ENCODE assay signal across 9 mouse cellular contexts in genomic region chr12:71906582-71907267, GRCm38 (mm10).
DNase-seq lines count a peak whose midpoint lies in the region; ATAC-seq and TF ChIP-seq lines count a peak whose summit lies in the region.
"Had no signal": no experiment of that assay in that cellular context is flagged by ENCODE, and none has a peak within 500 bp of the region (broad histone marks: within the 10 kb centered on the region; RNA-seq: fewer than 3 reads in every experiment).

No protein-coding gene starts in this region.

- peak overlapping the region; percentile 52 for H3K27ac ChIP-seq in heart, adult 2 months
- no peak overlapping the region for H3K27ac ChIP-seq in forebrain, embryonic 16.5 days (ENCODE audit: low read length)

- TF ChIP-seq EP300 in heart, adult 2 months (IDR thresholded peaks at IDR 0.05; ENCODE audit: insufficient read depth, low read depth, low read length) = no peak

- no peak overlapping the region for H3K9ac ChIP-seq in heart, adult 2 months (ENCODE audit: low read depth, low read length)
- no peak overlapping the region for H3K9ac ChIP-seq in forebrain, embryonic 16.5 days (replicated peaks; ENCODE audit: low read depth, low read length)

- TF ChIP-seq CTCF in heart, adult 2 months (IDR thresholded peaks at IDR 0.05) = peak; percentile 23

- H3K27me3 ChIP-seq in heart, adult 2 months (ENCODE audit: control insufficient read depth, insufficient read depth, low read length) = no peaks in the 10 kb centered on the region
- H3K27me3 ChIP-seq in forebrain, embryonic 16.5 days (replicated peaks; ENCODE audit: control insufficient read depth, insufficient read depth, low read length) = no peaks in the 10 kb centered on the region

- ATAC-seq in forebrain, embryonic 16.5 days = peak; percentile 77
- no peak for ATAC-seq in megakaryocyte-erythroid progenitor cell, adult 5-6 weeks (replicated peaks; ENCODE audit: low FRiP score, low TSS enrichment, poor library complexity, severe bottlenecking)

- H3K9me3 ChIP-seq in forebrain, embryonic 16.5 days (ENCODE audit: control insufficient read depth, low read length) = 0 out of 2 replicates have a peak, but pooled peaks cover 4% of the 10 kb centered on the region

- H3K36me3 ChIP-seq in heart, adult 2 months (ENCODE audit: control insufficient read depth, insufficient read depth, low read length) = peaks cover 32% of the 10 kb centered on the region
- 0 out of 2 replicates have a peak, but pooled peaks cover 3% of the 10 kb centered on the region for H3K36me3 ChIP-seq in forebrain, embryonic 16.5 days (ENCODE audit: control insufficient read depth, insufficient read depth)

- no peak for TF ChIP-seq POLR2A in heart, adult 2 months (IDR thresholded peaks at IDR 0.05; ENCODE audit: insufficient read depth, low read depth, low read length)

- peak in 1 of 2 experiments; percentile 54 for DNase-seq in heart, adult 2 months
- no peak for DNase-seq in heart, postnatal 25 days (ENCODE audit: low spot score)
- DNase-seq in ZHBTc4 (ENCODE audit: low read depth, low spot score) = peak; percentile 46
- DNase-seq in lung, postnatal 14 days = peak; percentile 21
- DNase-seq in urinary bladder, postnatal 4 days (ENCODE audit: low spot score in 2 of 2) = no peak
- DNase-seq in right cerebral cortex, postnatal 25 days = no peak

- H3K4me1 ChIP-seq in heart, adult 2 months (ENCODE audit: control insufficient read depth, insufficient read depth, low read length) = peaks cover 27% of the 10 kb centered on the region
- peaks cover 23% of the 10 kb centered on the region for H3K4me1 ChIP-seq in forebrain, embryonic 16.5 days (replicated peaks; ENCODE audit: control insufficient read depth, insufficient read depth, low read length)

- intact Hi-C loops in heart, adult 2 months (cut with DNase I) = no loop called here
- intact Hi-C loops in heart, postnatal 25 days (cut with DNase I) = no loop called here

- peaks cover 8% of the 10 kb centered on the region; the same call in 1 of the 2 replicates for H3K79me2 ChIP-seq in heart, adult 2 months (replicated peaks; ENCODE audit: control insufficient read depth, insufficient read depth, low read length)

- WGBS in heart, adult 2 months = 75% methylated on average over 12 of the region's 12 CpGs
- 79% methylated on average over 12 of the region's 12 CpGs for WGBS in forebrain, embryonic 16.5 days

- no peak overlapping the region for H3K4me2 ChIP-seq in forebrain, embryonic 16.5 days (ENCODE audit: low read length)

- no peak overlapping the region for H3K4me3 ChIP-seq in heart, adult 2 months
- H3K4me3 ChIP-seq in forebrain, embryonic 16.5 days (replicated peaks; ENCODE audit: low read length) = no peak overlapping the region
- H3K4me3 ChIP-seq: erythroblast, embryonic 14.5 days had no signal

Comparison
In these comparisons a context has a peak if more than half of its experiments do, and no peak if none do; other contexts are left out.
1. DNase-seq: peak in ZHBTc4 (single experiment) and lung, postnatal 14 days (single experiment); none in heart, postnatal 25 days (single experiment), urinary bladder, postnatal 4 days (0 of 2) and right cerebral cortex, postnatal 25 days (single experiment).